Mouse (Mus musculus): ENCODE measurements around the gene Tspan5. TPM values are rescaled to one million over a fixed set of nuclear protein-coding genes. Genes with fewer than 3 reads are reported as not detected.

Gene Tspan5
- polyA plus RNA-seq, 1 experiment from 2014 or later, result 115 TPM

DNA sequence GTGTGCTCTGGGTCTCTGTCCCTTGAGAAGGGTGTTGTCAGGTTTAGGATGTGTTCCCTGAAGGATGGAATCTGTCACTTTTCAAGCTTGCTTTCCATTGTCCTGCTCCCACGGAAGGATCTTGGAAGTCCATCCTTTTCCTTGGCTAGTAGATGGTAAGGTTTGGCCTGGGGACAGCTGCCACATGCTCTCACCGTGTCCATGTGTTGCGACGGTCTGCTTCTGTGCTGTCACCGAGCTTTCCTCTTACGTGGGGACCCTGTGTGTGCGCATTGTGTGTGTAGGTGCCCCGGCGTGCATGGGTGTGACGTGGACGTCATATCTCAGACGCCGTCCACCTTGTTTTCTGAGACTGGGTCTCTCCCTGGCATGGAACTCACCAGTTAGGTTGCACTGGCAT is 19.5 kb downstream of the Tspan5 start:
- no peak for DNase-seq (ENCODE audit: low spot score)
- no peak for ATAC-seq (ENCODE audit: low FRiP score)
- Histone ChIP-seq H3K4me1 (replicated peaks; ENCODE audit: control insufficient read depth, insufficient read depth, low read length) (peaks cover 25% of the 10 kb centered on the region), H3K36me3 (replicated peaks; ENCODE audit: control insufficient read depth, insufficient read depth) (no peaks in the 10 kb centered on the region), H3K4me3 (replicated peaks; ENCODE audit: low read length) (no peak overlapping the region), H3K27ac (no peak overlapping the region), H3K9ac (no peak overlapping the region), H3K4me2 (replicated peaks) (no peak overlapping the region), H3K27me3 (ENCODE audit: control insufficient read depth, insufficient read depth, low read length) (no peaks in the 10 kb centered on the region), H3K9me3 (ENCODE audit: control insufficient read depth, low read length) (no peaks in the 10 kb centered on the region)
- WGBS, result 95% methylated on average over 13 of the region's 13 CpGs

- ATAC-seq (ENCODE audit: low FRiP score) (no peak), DNase-seq (ENCODE audit: low spot score) (no peak)
- Histone ChIP-seq H3K9ac (no peak overlapping the region), H3K36me3 (replicated peaks; ENCODE audit: control insufficient read depth, insufficient read depth) (no peaks in the 10 kb centered on the region), H3K27ac (no peak overlapping the region), H3K4me1 (replicated peaks; ENCODE audit: control insufficient read depth, insufficient read depth, low read length) (peaks cover 31% of the 10 kb centered on the region), H3K4me3 (replicated peaks; ENCODE audit: low read length) (no peak overlapping the region), H3K27me3 (ENCODE audit: control insufficient read depth, insufficient read depth, low read length) (no peaks in the 10 kb centered on the region), H3K4me2 (replicated peaks) (no peak overlapping the region), H3K9me3 (ENCODE audit: control insufficient read depth, low read length) (no peaks in the 10 kb centered on the region)
- 92% methylated on average over 9 of the region's 9 CpGs for WGBS
These were observed 21.9 kb downstream of the Tspan5 start for GRCm38 (mm10) chr3:138763941-138764340.

GRCm38 (mm10) chr3:138764782-138765181 is 22.8 kb downstream of the Tspan5 start:
- Histone ChIP-seq H3K9me3 (ENCODE audit: control insufficient read depth, low read length) (no peaks in the 10 kb centered on the region), H3K4me2 (replicated peaks) (no peak overlapping the region), H3K27me3 (ENCODE audit: control insufficient read depth, insufficient read depth, low read length) (no peaks in the 10 kb centered on the region), H3K27ac (no peak overlapping the region), H3K9ac (no peak overlapping the region), H3K4me1 (replicated peaks; ENCODE audit: control insufficient read depth, insufficient read depth, low read length) (peaks cover 34% of the 10 kb centered on the region), H3K36me3 (replicated peaks; ENCODE audit: control insufficient read depth, insufficient read depth) (no peaks in the 10 kb centered on the region), H3K4me3 (replicated peaks; ENCODE audit: low read length) (no peak overlapping the region)
- no peak for DNase-seq (ENCODE audit: low spot score)
- 75% methylated on average over 3 of the region's 3 CpGs for WGBS
- ATAC-seq (ENCODE audit: low FRiP score), result no peak

DNA sequence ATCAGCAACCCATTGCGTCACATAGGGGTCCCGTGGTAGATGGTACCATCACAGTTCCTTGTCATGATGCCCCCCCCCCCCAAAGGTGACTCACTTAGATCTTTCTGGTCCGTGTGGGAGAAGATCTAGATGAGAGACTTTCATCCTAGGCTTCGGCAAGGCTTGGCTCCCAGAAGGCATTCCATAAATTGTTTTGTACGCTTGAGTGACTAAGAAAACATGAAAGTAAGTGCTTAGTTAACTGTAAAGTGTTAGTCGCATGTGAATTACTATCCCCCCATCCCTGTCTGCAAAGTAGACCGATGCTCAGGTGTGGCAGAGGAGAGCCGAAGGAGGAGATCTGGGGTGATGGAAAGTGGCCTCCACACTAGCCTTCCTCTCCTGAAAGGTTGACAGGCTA is 25.0 kb downstream of the Tspan5 start:
- Histone ChIP-seq H3K4me2 (replicated peaks) (no peak overlapping the region), H3K36me3 (replicated peaks; ENCODE audit: control insufficient read depth, insufficient read depth) (no peaks in the 10 kb centered on the region), H3K4me3 (replicated peaks; ENCODE audit: low read length) (no peak overlapping the region), H3K27me3 (ENCODE audit: control insufficient read depth, insufficient read depth, low read length) (no peaks in the 10 kb centered on the region), H3K27ac (no peak overlapping the region), H3K4me1 (replicated peaks; ENCODE audit: control insufficient read depth, insufficient read depth, low read length) (peaks cover 30% of the 10 kb centered on the region), H3K9me3 (ENCODE audit: control insufficient read depth, low read length) (no peaks in the 10 kb centered on the region), H3K9ac (no peak overlapping the region)
- DNase-seq (ENCODE audit: low spot score) (no peak), ATAC-seq (ENCODE audit: low FRiP score) (no peak)
- 67% methylated on average over 8 of the region's 8 CpGs for WGBS

- Histone ChIP-seq H3K4me3 (replicated peaks; ENCODE audit: low read length) (no peak overlapping the region), H3K4me1 (replicated peaks; ENCODE audit: control insufficient read depth, insufficient read depth, low read length) (peaks cover 33% of the 10 kb centered on the region)
These were observed 26.6 kb downstream of the Tspan5 start for GRCm38 (mm10) chr3:138768541-138769093.

GRCm38 (mm10) chr3:138770650-138771331 is 28.8 kb downstream of the Tspan5 start:
- Histone ChIP-seq H3K27ac (no peak overlapping the region), H3K4me2 (replicated peaks) (no peak overlapping the region), H3K27me3 (ENCODE audit: control insufficient read depth, insufficient read depth, low read length) (no peaks in the 10 kb centered on the region), H3K4me3 (replicated peaks; ENCODE audit: low read length) (no peak overlapping the region), H3K9ac (no peak overlapping the region), H3K9me3 (ENCODE audit: control insufficient read depth, low read length) (no peaks in the 10 kb centered on the region), H3K4me1 (replicated peaks; ENCODE audit: control insufficient read depth, insufficient read depth, low read length) (peaks cover 45% of the 10 kb centered on the region), H3K36me3 (replicated peaks; ENCODE audit: control insufficient read depth, insufficient read depth) (no peaks in the 10 kb centered on the region)
- 57% methylated on average over 10 of the region's 10 CpGs for WGBS
- no peak for DNase-seq (ENCODE audit: low spot score)
- 0 out of 2 replicates have a peak, but pooled peaks have one; percentile 3 for ATAC-seq (ENCODE audit: low FRiP score)

More at GRCm38 (mm10) chr3:138768541-138769093, 26.6 kb downstream of the Tspan5 start:
- Histone ChIP-seq H3K4me2 (replicated peaks) (no peak overlapping the region), H3K36me3 (replicated peaks; ENCODE audit: control insufficient read depth, insufficient read depth) (no peaks in the 10 kb centered on the region), H3K9ac (no peak overlapping the region), H3K9me3 (ENCODE audit: control insufficient read depth, low read length) (no peaks in the 10 kb centered on the region), H3K27ac (no peak overlapping the region), H3K27me3 (ENCODE audit: control insufficient read depth, insufficient read depth, low read length) (no peaks in the 10 kb centered on the region)
- no peak for DNase-seq (ENCODE audit: low spot score)
- 58% methylated on average over 12 of the region's 12 CpGs for WGBS
- no peak for ATAC-seq (ENCODE audit: low FRiP score)

GRCm38 (mm10) chr3:138771549-138772333 is 29.7 kb downstream of the Tspan5 start:
- Histone ChIP-seq H3K27ac (no peak overlapping the region), H3K9me3 (ENCODE audit: control insufficient read depth, low read length) (no peaks in the 10 kb centered on the region), H3K27me3 (ENCODE audit: control insufficient read depth, insufficient read depth, low read length) (no peaks in the 10 kb centered on the region), H3K4me1 (replicated peaks; ENCODE audit: control insufficient read depth, insufficient read depth, low read length) (peaks cover 51% of the 10 kb centered on the region), H3K4me3 (replicated peaks; ENCODE audit: low read length) (no peak overlapping the region), H3K9ac (no peak overlapping the region), H3K36me3 (replicated peaks; ENCODE audit: control insufficient read depth, insufficient read depth) (no peaks in the 10 kb centered on the region), H3K4me2 (replicated peaks) (no peak overlapping the region)
- DNase-seq (ENCODE audit: low spot score) (no peak), ATAC-seq (ENCODE audit: low FRiP score) (no peak)
- 91% methylated on average over 12 of the region's 12 CpGs for WGBS

DNA sequence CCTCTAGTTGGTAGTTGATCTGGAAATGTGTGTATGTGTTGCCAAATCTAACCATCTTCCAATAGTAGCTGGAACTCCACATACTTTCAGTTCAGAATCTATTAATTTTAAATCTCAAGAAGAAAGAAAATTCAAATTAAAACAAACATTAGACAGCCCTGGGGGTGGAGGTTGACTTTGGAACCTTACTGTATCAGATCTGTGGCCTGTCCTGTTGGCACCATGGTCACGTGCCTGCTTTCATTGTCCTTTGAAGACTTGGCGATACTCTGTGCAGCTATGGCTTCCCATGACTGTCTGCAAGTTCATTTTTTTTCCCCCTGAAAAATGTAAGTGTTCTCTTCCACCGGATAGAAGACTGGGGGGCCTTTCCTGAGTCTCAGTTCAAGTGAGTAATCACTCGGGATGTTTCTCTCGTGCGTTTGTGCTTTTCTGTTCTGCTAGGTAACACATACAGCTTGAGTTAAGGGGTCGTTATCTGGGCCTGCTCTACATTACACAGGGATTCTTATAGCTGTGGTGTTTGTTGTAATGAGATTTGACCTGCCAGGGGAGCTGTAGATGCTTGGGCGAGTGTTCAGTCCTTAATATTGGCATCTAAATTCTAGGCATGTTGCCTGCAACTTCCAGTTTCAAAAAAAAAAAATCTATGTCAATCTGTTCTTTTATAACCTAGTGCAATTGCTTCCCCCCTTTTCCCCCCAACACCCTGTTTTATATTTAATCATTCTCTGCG is 32.0 kb downstream of the Tspan5 start:
- Histone ChIP-seq H3K27ac (no peak overlapping the region), H3K36me3 (replicated peaks; ENCODE audit: control insufficient read depth, insufficient read depth) (no peaks in the 10 kb centered on the region), H3K4me2 (replicated peaks) (no peak overlapping the region), H3K27me3 (ENCODE audit: control insufficient read depth, insufficient read depth, low read length) (no peaks in the 10 kb centered on the region), H3K4me3 (replicated peaks; ENCODE audit: low read length) (no peak overlapping the region), H3K9ac (no peak overlapping the region), H3K9me3 (ENCODE audit: control insufficient read depth, low read length) (no peaks in the 10 kb centered on the region), H3K4me1 (replicated peaks; ENCODE audit: control insufficient read depth, insufficient read depth, low read length) (peaks cover 58% of the 10 kb centered on the region)
- no peak for ATAC-seq (ENCODE audit: low FRiP score)
- 50% methylated on average over 9 of the region's 9 CpGs for WGBS
- DNase-seq (ENCODE audit: low spot score), result no peak

DNA sequence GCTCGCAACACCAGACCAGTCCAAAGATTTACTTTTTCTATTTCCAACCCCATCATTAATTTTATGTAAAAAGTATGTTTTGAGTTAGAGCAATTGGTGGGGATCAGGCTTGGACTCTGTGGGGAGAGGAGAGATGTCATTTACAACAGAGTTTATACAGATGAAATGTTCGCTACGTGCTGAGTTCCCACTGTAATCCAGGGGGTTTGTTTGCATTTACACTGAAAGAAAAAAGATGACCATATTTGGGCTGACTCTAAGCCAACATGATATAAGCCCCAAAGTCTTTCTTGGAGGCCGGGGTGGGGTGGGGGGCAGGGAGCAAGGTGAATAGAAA is 32.6 kb downstream of the Tspan5 start:
- H3K27ac ChIP-seq, result no peak overlapping the region
- H3K4me2 ChIP-seq (replicated peaks), result no peak overlapping the region
- peaks cover 61% of the 10 kb centered on the region for H3K4me1 ChIP-seq (replicated peaks; ENCODE audit: control insufficient read depth, insufficient read depth, low read length)
- no peaks in the 10 kb centered on the region for H3K27me3 ChIP-seq (ENCODE audit: control insufficient read depth, insufficient read depth, low read length)
- WGBS, result 70% methylated on average over 4 of the region's 4 CpGs
- no peaks in the 10 kb centered on the region for H3K36me3 ChIP-seq (replicated peaks; ENCODE audit: control insufficient read depth, insufficient read depth)
- ATAC-seq (ENCODE audit: low FRiP score), result no peak
- H3K9ac ChIP-seq, result no peak overlapping the region
- no peaks in the 10 kb centered on the region for H3K9me3 ChIP-seq (ENCODE audit: control insufficient read depth, low read length)
- H3K4me3 ChIP-seq (replicated peaks; ENCODE audit: low read length), result no peak overlapping the region
- DNase-seq (ENCODE audit: low spot score), result no peak
